Mouse (Mus musculus): Measurements from ENCODE around the gene Nol9. TPM values are rescaled to one million over a fixed set of nuclear protein-coding genes. Genes with fewer than 3 reads are reported as not detected.

Nol9 gene
- 23.4 TPM in 2 replicates for polyA plus RNA-seq (2014; fragmentation: Nextera tagmentation; extraction: Ambion mirVana)

- peak; percentile 90 for ATAC-seq (ENCODE audit: low FRiP score)
- WGBS = under 1% methylated on average over 79 of the region's 86 CpGs
These were observed at the start of gene Nol9 for GRCm38 (mm10) chr4:152038985-152039830. Nol9 (plus strand) TSS chr4:152039321.

GRCm38 (mm10) chr4:151992091-151992490, 47.0 kb upstream of the Nol9 start:
- H3K27ac ChIP-seq (ENCODE audit: low read depth, low read length) = no peak overlapping the region
- no peak for ATAC-seq (ENCODE audit: low FRiP score)

More at GRCm38 (mm10) chr4:152038985-152039830, at the start of gene Nol9:
- peak; percentile 100 for DNase-seq (ENCODE audit: low spot score, missing footprints)
- H3K4me3 ChIP-seq (ENCODE audit: low read depth, low read length) = peak within 1 kb of the TSS; percentile 99
- H3K4me2 ChIP-seq = peak within 1 kb of the TSS; percentile 93
- no peak within 1 kb of the TSS for H3K27ac ChIP-seq (ENCODE audit: low read depth, low read length)
- H3K9ac ChIP-seq (ENCODE audit: low read length) = peak within 1 kb of the TSS; percentile 93
- H3K9me3 ChIP-seq (ENCODE audit: control insufficient read depth, low read length) = no peaks in the 10 kb centered on the region
- peaks cover 20% of the 10 kb centered on the region for H3K36me3 ChIP-seq (ENCODE audit: control insufficient read depth, insufficient read depth, low read length)
- H3K4me1 ChIP-seq (ENCODE audit: control insufficient read depth, insufficient read depth, low read length) = peaks cover 13% of the 10 kb centered on the region
- H3K27me3 ChIP-seq (ENCODE audit: control insufficient read depth, insufficient read depth, low read length) = no peaks in the 10 kb centered on the region

GRCm38 (mm10) chr4:151993035-151993434, 46.1 kb upstream of the Nol9 start:
- H3K4me3 ChIP-seq (ENCODE audit: low read depth, low read length) = no peak overlapping the region
- no peaks in the 10 kb centered on the region for H3K9me3 ChIP-seq (ENCODE audit: control insufficient read depth, low read length)
- no peak overlapping the region for H3K4me2 ChIP-seq
- H3K27ac ChIP-seq (ENCODE audit: low read depth, low read length) = no peak overlapping the region
- WGBS = 87% methylated on average over 6 of the region's 6 CpGs
- H3K36me3 ChIP-seq (ENCODE audit: control insufficient read depth, insufficient read depth, low read length) = peaks cover 15% of the 10 kb centered on the region
- peaks cover 17% of the 10 kb centered on the region for H3K4me1 ChIP-seq (ENCODE audit: control insufficient read depth, insufficient read depth, low read length)
- no peak overlapping the region for H3K9ac ChIP-seq (ENCODE audit: low read length)
- no peak for ATAC-seq (ENCODE audit: low FRiP score)
- DNase-seq (ENCODE audit: low spot score, missing footprints) = no peak
- H3K27me3 ChIP-seq (ENCODE audit: control insufficient read depth, insufficient read depth, low read length) = no peaks in the 10 kb centered on the region

More at GRCm38 (mm10) chr4:151992091-151992490, 47.0 kb upstream of the Nol9 start:
- Histone ChIP-seq H3K9me3 (ENCODE audit: control insufficient read depth, low read length) (no peaks in the 10 kb centered on the region), H3K27me3 (ENCODE audit: control insufficient read depth, insufficient read depth, low read length) (no peaks in the 10 kb centered on the region), H3K4me3 (ENCODE audit: low read depth, low read length) (no peak overlapping the region), H3K4me1 (ENCODE audit: control insufficient read depth, insufficient read depth, low read length) (peaks cover 17% of the 10 kb centered on the region), H3K4me2 (no peak overlapping the region), H3K9ac (ENCODE audit: low read length) (no peak overlapping the region), H3K36me3 (ENCODE audit: control insufficient read depth, insufficient read depth, low read length) (peaks cover 15% of the 10 kb centered on the region)
- no peak for DNase-seq (ENCODE audit: low spot score, missing footprints)
- 94% methylated on average over 9 of the region's 9 CpGs for WGBS

GRCm38 (mm10) chr4:151994228-151995171, 44.6 kb upstream of the Nol9 start:
- Histone ChIP-seq H3K4me2 (peak overlapping the region; percentile 87), H3K27me3 (ENCODE audit: control insufficient read depth, insufficient read depth, low read length) (no peaks in the 10 kb centered on the region), H3K27ac (ENCODE audit: low read depth, low read length) (peak overlapping the region; percentile 59), H3K4me1 (ENCODE audit: control insufficient read depth, insufficient read depth, low read length) (peaks cover 11% of the 10 kb centered on the region; the same call in 1 of the 2 replicates), H3K4me3 (ENCODE audit: low read depth, low read length) (peak overlapping the region; percentile 88), H3K9ac (ENCODE audit: low read length) (peak overlapping the region; percentile 83), H3K36me3 (ENCODE audit: control insufficient read depth, insufficient read depth, low read length) (peaks cover 15% of the 10 kb centered on the region), H3K9me3 (ENCODE audit: control insufficient read depth, low read length) (no peaks in the 10 kb centered on the region)
- peak; percentile 92 for DNase-seq (ENCODE audit: low spot score, missing footprints)
- 1% methylated on average over 56 of the region's 61 CpGs for WGBS
- ATAC-seq (ENCODE audit: low FRiP score) = no peak

GRCm38 (mm10) chr4:151995371-151996172, 43.5 kb upstream of the Nol9 start:
- peak overlapping the region; percentile 87 for H3K4me2 ChIP-seq
- peak overlapping the region; percentile 88 for H3K4me3 ChIP-seq (ENCODE audit: low read depth, low read length)
- H3K36me3 ChIP-seq (ENCODE audit: control insufficient read depth, insufficient read depth, low read length) = peaks cover 14% of the 10 kb centered on the region
- H3K27ac ChIP-seq (ENCODE audit: low read depth, low read length) = peak overlapping the region; percentile 69
- no peaks in the 10 kb centered on the region for H3K9me3 ChIP-seq (ENCODE audit: control insufficient read depth, low read length)
- WGBS = 1% methylated on average over 78 of the region's 111 CpGs
- no peaks in the 10 kb centered on the region for H3K27me3 ChIP-seq (ENCODE audit: control insufficient read depth, insufficient read depth, low read length)
- DNase-seq (ENCODE audit: low spot score, missing footprints) (peak; percentile 90), ATAC-seq (ENCODE audit: low FRiP score) (peak; percentile 1; the same call in 1 of the 2 replicates)
- peaks cover 11% of the 10 kb centered on the region; the same call in 1 of the 2 replicates for H3K4me1 ChIP-seq (ENCODE audit: control insufficient read depth, insufficient read depth, low read length)
- peak overlapping the region; percentile 83 for H3K9ac ChIP-seq (ENCODE audit: low read length)

GRCm38 (mm10) chr4:151996173-151996950, 42.8 kb upstream of the Nol9 start, which contains the start of gene Phf13:
Phf13 (minus strand) TSS chr4:151996258.
- H3K4me2 ChIP-seq = peak within 1 kb of the TSS; percentile 87
- peak within 1 kb of the TSS; percentile 83 for H3K9ac ChIP-seq (ENCODE audit: low read length)
- H3K36me3 ChIP-seq (ENCODE audit: control insufficient read depth, insufficient read depth, low read length) = peaks cover 6% of the 10 kb centered on the region; the same call in 1 of the 2 replicates
- peak within 1 kb of the TSS; percentile 79 for H3K27ac ChIP-seq (ENCODE audit: low read depth, low read length)
- peak within 1 kb of the TSS; percentile 88 for H3K4me3 ChIP-seq (ENCODE audit: low read depth, low read length)
- ATAC-seq (ENCODE audit: low FRiP score) = peak; percentile 97
- whole genome bisulfite sequencing = under 1% methylated on average over 84 of the region's 94 CpGs
- no peaks in the 10 kb centered on the region for H3K27me3 ChIP-seq (ENCODE audit: control insufficient read depth, insufficient read depth, low read length)
- H3K4me1 ChIP-seq (ENCODE audit: control insufficient read depth, insufficient read depth, low read length) = peaks cover 11% of the 10 kb centered on the region; the same call in 1 of the 2 replicates
- no peaks in the 10 kb centered on the region for H3K9me3 ChIP-seq (ENCODE audit: control insufficient read depth, low read length)
- DNase-seq (ENCODE audit: low spot score, missing footprints) = peak; percentile 100

- peaks cover 11% of the 10 kb centered on the region; the same call in 1 of the 2 replicates for H3K4me1 ChIP-seq (ENCODE audit: control insufficient read depth, insufficient read depth, low read length)
- no peaks in the 10 kb centered on the region for H3K9me3 ChIP-seq (ENCODE audit: control insufficient read depth, low read length)
- peak overlapping the region; percentile 69 for H3K4me2 ChIP-seq
- no peaks in the 10 kb centered on the region for H3K27me3 ChIP-seq (ENCODE audit: control insufficient read depth, insufficient read depth, low read length)
- ATAC-seq (ENCODE audit: low FRiP score) (no peak), DNase-seq (ENCODE audit: low spot score, missing footprints) (peak; percentile 91)
- 7% methylated on average over 13 of the region's 13 CpGs for WGBS
- H3K27ac ChIP-seq (ENCODE audit: low read depth, low read length) = peak overlapping the region; percentile 79
- peaks cover 1% of the 10 kb centered on the region; the same call in 1 of the 2 replicates for H3K36me3 ChIP-seq (ENCODE audit: control insufficient read depth, insufficient read depth, low read length)
- peak overlapping the region; percentile 88 for H3K4me3 ChIP-seq (ENCODE audit: low read depth, low read length)
- H3K9ac ChIP-seq (ENCODE audit: low read length) = peak overlapping the region; percentile 81
These were observed 42.2 kb upstream of the Nol9 start for GRCm38 (mm10) chr4:151996951-151997222.
